Mouse (Mus musculus) spleen, adult 18-20 months (tissue): ENCODE data around the gene AI837181.

Experiments used
- DNase-seq, 2 experiments: peaks; one replicate each; pipeline ENCODE4 v3.0.0; 2022; ENCODE audit warnings: mixed read lengths in 2 of 2

AI837181 gene

GRCm38 (mm10) chr19:5418750-5419466 is 6.0 kb upstream of the AI837181 start:
- DNase-seq: no peak

- DNase-seq: no peak
Measured at GRCm38 (mm10) chr19:5419630-5420029, 5.3 kb upstream of the AI837181 start.

- no peak for DNase-seq
Measured at GRCm38 (mm10) chr19:5420579-5420978, 4.4 kb upstream of the AI837181 start.

DNA sequence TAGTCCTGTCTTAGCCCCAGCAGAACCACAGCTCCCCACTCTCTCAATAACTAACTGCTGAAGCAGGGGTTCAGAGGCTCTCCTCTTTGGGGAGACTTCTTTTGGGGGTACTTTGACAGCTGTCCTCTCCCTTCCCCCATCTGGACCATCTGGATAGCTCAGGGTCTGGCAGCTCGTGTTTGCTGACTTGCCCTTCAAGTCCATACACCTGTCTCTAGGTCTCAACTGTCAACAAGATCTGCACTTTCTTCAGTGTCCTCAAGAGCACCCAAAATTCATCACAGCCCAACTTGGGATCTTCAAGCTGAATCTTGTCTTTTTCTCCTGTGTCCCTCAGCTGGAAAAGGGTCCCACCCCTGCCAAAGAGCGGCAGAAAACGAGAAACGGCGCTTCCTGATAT is 3.2 kb upstream of the AI837181 start:
- DNase-seq: no peak

DNA sequence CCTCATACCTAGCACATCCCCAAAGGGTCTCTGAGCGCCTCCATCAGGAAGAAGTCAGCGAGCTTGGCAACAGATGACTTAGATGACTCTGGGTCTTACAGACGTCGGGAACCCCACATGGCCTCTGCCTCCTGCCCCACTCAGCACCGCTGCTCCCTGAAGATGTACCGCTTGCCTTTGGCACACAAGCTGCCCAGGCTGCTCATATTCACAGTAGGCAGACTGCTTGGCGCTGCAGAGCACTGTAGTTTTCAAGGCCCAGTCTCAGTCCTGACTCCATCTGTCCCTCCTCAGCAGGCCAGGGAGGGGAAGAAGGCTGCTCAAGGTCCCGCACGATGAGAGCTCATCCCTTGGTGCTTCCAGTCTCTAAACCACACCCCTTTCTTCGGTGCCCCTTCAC is 2.7 kb upstream of the AI837181 start:
- DNase-seq: no peak

- DNase-seq: no peak
Measured at GRCm38 (mm10) chr19:5422895-5423443, 2.0 kb upstream of the AI837181 start.

- DNase-seq: no peak
Measured at GRCm38 (mm10) chr19:5423561-5423960, 1.4 kb upstream of the AI837181 start.

DNA sequence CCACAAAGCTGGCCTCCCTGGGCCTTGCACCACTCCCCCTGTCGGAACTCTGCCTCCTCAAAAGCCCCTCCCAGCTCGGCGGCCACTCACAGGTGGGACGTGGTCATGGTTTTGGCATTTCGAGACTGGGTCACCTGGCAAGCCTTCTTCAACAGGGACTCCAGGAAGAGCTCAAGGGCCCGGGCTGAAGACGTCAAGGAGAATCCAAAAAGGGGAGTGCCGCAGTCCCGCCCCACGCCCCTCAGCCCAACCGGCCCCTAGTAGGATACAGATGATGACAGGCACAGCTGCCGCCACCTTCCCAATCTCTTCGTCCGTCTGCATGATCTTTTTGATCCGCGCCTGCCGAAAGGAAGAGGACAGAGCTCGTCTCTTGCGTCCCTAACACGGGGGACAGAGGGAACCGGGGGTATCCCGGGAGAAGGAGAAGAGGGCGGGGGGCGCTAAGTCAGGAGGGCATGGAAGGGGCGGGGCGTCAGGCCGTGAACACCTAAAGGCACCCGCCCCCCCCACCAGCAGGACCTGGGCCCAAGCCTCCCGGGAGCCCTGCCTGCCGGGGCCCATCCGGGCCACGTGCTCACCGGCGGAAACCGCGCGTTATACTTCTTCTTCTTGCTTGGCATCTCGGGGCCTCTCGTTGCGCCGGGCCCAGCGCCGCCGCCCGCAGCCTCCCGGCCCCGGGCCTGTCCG is 707 bp upstream of the AI837181 start:
- DNase-seq: peak; percentile 72 to 74

GRCm38 (mm10) chr19:5425906-5426565 is 1.1 kb downstream of the AI837181 start:
- DNase-seq: no peak

GRCm38 (mm10) chr19:5426640-5427290 is 1.8 kb downstream of the AI837181 start:
- no peak for DNase-seq

GRCm38 (mm10) chr19:5428083-5428482 is 3.1 kb downstream of the AI837181 start:
- peak in 1 of 2 experiments; percentile 26 for DNase-seq

DNA sequence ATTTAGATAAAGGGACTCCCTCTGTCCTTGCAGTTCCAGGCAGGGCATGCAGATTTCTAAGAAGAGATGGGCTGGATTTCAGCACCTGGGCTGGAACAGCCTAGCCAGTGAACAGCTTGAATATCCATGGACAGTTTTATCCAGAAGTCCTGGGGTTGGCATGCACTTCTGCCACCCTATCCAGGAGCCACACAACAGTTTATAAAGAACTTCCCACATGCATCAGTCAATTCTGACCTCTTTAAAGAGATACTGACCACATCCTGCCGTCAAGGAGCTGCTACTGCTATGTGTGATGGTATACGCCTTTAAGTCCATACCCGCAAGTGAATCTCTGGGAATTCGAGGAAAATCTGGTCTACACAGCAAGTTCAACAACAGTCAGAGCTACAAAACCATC is 4.3 kb downstream of the AI837181 start:
- no peak for DNase-seq

DNA sequence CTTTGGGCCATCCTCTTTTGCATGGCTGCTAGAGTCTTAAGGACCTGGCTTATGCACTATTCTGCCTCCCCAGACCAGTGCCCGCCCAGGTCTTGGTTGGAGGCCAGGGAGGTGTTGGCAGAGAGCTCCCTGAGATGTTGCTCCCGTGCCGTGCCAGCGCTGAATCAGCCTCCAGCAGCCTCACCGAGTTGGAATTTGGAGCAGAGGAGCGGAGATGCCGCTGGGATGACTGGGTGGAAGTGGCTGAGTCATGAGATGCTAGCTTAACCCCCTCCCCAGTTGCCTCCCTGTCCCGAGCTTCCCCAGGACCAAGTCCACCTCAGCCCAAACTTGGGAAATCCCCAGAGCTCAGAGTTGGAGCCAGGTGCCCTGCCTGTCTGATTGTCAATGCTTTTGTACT is 4.9 kb downstream of the AI837181 start:
- no peak for DNase-seq

DNA sequence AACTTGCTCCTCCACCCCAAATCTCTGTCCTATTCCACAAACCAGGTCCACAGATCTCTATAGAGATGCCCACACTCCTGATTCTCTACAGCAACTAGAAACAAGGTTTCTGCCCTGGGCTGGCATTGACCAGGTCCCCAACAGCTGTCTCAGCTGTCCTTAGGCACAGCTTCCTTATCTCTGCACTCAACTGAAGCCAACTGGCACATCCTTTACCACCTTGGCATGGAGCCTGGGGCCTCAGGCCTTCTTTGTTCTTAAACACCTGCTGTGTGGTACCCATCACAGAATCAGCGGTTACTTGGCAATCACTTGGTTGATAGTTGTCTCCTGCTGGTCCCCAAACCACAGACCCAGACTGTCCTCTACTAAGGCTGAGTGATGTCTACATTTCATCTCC is 5.5 kb downstream of the AI837181 start:
- DNase-seq: no peak

- no peak for DNase-seq
Measured at GRCm38 (mm10) chr19:5431911-5432464, 7.0 kb downstream of the AI837181 start.

DNA sequence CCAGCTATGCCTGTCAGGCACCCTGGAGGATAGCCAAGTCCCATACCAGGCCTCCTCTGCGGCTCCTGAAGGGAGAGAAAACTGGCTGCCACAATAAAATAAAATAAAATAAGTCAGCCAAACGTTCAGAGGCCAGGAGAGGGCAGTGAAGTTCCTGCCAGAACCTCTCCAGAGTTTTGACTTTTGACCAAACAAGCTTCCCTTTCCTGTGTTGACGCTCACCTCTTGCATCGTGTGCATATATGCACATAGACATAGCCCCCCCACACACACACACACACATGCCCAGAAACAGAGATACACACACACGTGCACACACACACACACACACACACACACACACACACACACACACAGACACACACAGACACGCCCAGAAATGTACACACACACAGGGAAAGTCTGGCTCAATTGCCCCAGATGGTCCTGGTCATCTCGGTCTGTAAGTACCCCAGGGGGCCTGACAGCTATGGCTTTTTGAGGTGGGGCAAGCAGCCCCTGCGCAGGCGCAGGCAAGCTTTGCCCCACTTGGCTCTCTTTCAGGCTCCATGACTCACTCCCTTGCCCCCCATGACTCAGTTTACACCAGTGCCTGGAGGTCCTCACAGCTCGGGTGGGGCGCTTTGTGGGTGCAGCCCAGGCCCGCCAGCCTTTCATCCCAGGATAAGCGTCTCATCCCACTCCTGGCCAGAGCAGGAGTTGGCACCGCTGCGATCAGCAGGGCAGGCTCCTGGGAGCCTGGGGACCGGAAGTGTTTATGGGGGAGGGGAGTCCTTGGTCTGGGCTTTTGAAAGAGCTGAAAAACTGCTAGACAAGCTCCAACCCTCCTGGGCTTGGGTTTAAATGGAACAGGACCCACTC is 8.3 kb downstream of the AI837181 start:
- peak in 1 of 2 experiments; percentile 46 for DNase-seq

DNA sequence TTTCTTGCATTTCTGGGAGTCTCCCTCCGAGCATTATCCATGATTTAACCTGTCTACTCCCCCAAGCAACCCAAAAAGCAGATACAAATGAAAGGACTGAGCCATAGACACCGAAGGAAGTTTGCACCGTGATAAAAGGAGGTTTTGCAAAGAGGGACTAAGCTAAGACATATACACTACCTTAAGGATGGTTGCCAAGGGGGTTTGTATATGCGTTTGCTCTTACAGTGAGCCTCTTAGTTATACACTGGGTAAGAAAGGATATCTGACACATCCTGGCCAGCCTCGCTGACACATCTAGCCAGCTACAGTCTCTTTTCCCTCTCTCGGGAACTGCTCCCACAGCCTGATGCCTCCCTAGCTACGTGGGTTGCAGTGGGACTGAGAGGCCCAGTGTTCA is 9.0 kb downstream of the AI837181 start:
- DNase-seq: no peak

DNA sequence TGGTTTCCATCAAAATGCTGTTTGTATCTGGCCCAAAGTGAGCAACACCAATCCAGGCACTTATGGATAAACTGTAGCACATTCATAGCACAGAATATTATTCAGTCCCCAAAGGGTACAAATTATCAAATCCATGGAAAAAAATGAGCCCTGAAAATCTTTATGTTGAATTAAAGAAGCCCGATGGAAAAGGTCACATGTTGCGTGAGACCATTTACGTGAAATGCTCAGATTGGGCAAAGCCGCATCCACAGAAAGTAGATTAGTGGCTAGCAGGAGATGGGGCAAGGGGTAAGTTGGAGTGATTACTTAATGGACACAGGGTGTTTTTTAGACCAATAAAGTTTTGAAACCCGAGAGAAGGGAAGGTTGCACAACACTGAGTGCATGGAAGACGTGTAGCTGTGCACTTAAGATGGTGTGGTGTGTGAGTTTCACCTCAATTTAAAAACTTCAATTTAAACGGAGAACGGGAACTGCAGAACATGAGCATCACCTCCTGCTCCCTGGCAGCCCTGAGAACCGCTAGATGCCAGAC is 19.5 kb downstream of the AI837181 start:
- DNase-seq: no peak

DNA sequence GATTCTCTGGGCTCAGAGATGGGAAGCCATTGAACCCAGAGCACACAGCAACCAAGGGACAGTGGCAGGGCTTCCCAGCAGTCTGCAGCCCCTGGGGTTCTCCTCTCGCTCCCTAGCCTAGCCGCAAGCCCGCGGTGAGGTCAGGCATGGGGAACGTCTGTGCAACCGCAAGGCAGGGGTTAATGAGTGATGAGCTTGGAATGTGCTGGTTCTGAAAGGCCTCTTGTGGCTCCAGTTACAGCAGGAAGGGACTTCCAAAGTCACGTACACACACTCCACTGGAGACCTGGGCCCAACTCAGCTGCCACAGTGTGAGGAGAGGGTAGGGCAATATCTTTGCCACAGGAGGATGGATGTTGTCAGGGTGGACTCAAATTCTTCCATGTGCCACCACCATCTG is 20.0 kb downstream of the AI837181 start:
- DNase-seq: no peak

- no peak for DNase-seq
Measured at GRCm38 (mm10) chr19:5445747-5446146, 20.8 kb downstream of the AI837181 start.
